Mouse (Mus musculus) left cerebral cortex, adult 11 months (tissue): ENCODE results near the gene Fitm1.

Experiments
- DNase-seq: peaks from one replicate; pipeline ENCODE4 v3.0.0; 2022; ENCODE audit warnings: low spot score

The Fitm1 gene

GRCm38 (mm10) chr14:55575302-55575701 is at the start of gene Fitm1:
Gene Fitm1 (plus strand): TSS chr14:55575617.
- DNase-seq: no peak

- no peak for DNase-seq
Observed at GRCm38 (mm10) chr14:55526674-55527073, 48.7 kb upstream of the Fitm1 start.

GRCm38 (mm10) chr14:55527940-55528339 is 47.5 kb upstream of the Fitm1 start:
- no peak for DNase-seq

- DNase-seq: no peak
Observed at GRCm38 (mm10) chr14:55536116-55536745, 39.2 kb upstream of the Fitm1 start.

GRCm38 (mm10) chr14:55540067-55540786 is 35.2 kb upstream of the Fitm1 start, which contains the start of gene Pck2:
Gene Pck2 (plus strand): TSS chr14:55540266.
- peak; percentile 64 for DNase-seq

GRCm38 (mm10) chr14:55540787-55541321 is 34.6 kb upstream of the Fitm1 start:
- no peak for DNase-seq

- no peak for DNase-seq
Observed at GRCm38 (mm10) chr14:55542268-55542667, 33.1 kb upstream of the Fitm1 start.

- DNase-seq: no peak
Observed at GRCm38 (mm10) chr14:55544334-55544733, 31.1 kb upstream of the Fitm1 start.

- DNase-seq: no peak
Observed at GRCm38 (mm10) chr14:55550191-55550590, 25.2 kb upstream of the Fitm1 start.

GRCm38 (mm10) chr14:55551347-55551746 is 24.1 kb upstream of the Fitm1 start:
- no peak for DNase-seq

GRCm38 (mm10) chr14:55551794-55552193 is 23.6 kb upstream of the Fitm1 start:
- DNase-seq: no peak

- no peak for DNase-seq
Observed at GRCm38 (mm10) chr14:55554635-55555034, 20.8 kb upstream of the Fitm1 start.

GRCm38 (mm10) chr14:55555788-55556187 is 19.6 kb upstream of the Fitm1 start:
- no peak for DNase-seq

- DNase-seq: peak; percentile 45
Observed at GRCm38 (mm10) chr14:55557003-55557402, 18.4 kb upstream of the Fitm1 start.

GRCm38 (mm10) chr14:55557587-55557986 is 17.8 kb upstream of the Fitm1 start:
- no peak for DNase-seq

- DNase-seq: no peak
Observed at GRCm38 (mm10) chr14:55558740-55559448, 16.5 kb upstream of the Fitm1 start.

- DNase-seq: peak; percentile 73
Observed at GRCm38 (mm10) chr14:55559799-55560201, 15.6 kb upstream of the Fitm1 start, which contains the start of gene Dcaf11. Gene Dcaf11 (plus strand): TSS chr14:55560006.

- peak; percentile 99 for DNase-seq
Observed at GRCm38 (mm10) chr14:55560202-55561073, 15.0 kb upstream of the Fitm1 start, which contains the start of gene A730061H03Rik. Gene A730061H03Rik (minus strand): TSS chr14:55560406.

GRCm38 (mm10) chr14:55561860-55562259 is 13.6 kb upstream of the Fitm1 start:
- DNase-seq: no peak

GRCm38 (mm10) chr14:55563249-55563648 is 12.2 kb upstream of the Fitm1 start:
- no peak for DNase-seq

- DNase-seq: no peak
Observed at GRCm38 (mm10) chr14:55565748-55566147, 9.7 kb upstream of the Fitm1 start.
